In genomic region chr6:59500818-59501217, GRCm38 (mm10) we compare ENCODE assay signal across 10 mouse cellular contexts.
DNase-seq lines count a peak whose midpoint lies in the region; ATAC-seq and TF ChIP-seq lines count a peak whose summit lies in the region.
"Had no signal": no experiment of that assay in that cellular context is flagged by ENCODE, and none has a peak within 500 bp of the region (broad histone marks: within the 10 kb centered on the region; RNA-seq: fewer than 3 reads in every experiment).

No protein-coding gene starts in this region.

- H3K36me3 ChIP-seq in kidney, embryonic 16.5 days (ENCODE audit: insufficient read depth, low read length): no peaks in the 10 kb centered on the region
- no peaks in the 10 kb centered on the region for H3K36me3 ChIP-seq in CH12.LX (replicated peaks in 1 of 2; ENCODE audit: control insufficient read depth in 1 of 2, insufficient read depth in 1 of 2, low read length in 1 of 2)
- H3K36me3 ChIP-seq: hindbrain, embryonic 10.5 days had no signal

- no peaks in the 10 kb centered on the region for H3K9me3 ChIP-seq in kidney, embryonic 16.5 days (ENCODE audit: low read length)
- no peaks in the 10 kb centered on the region for H3K9me3 ChIP-seq in CH12.LX (replicated peaks; ENCODE audit: low read length)
- H3K9me3 ChIP-seq: hindbrain, embryonic 10.5 days had no signal

- no peaks in the 10 kb centered on the region for H3K4me1 ChIP-seq in kidney, embryonic 16.5 days (ENCODE audit: insufficient read depth, low read length)
- H3K4me1 ChIP-seq in CH12.LX (ENCODE audit: control insufficient read depth in 1 of 2, insufficient read depth in 2 of 2): no peaks in the 10 kb centered on the region
- H3K4me1 ChIP-seq: hindbrain, embryonic 10.5 days had no signal

- TF ChIP-seq EP300 in CH12.LX (IDR thresholded peaks at IDR 0.05; ENCODE audit: low read length): no peak

- dilution Hi-C loops in CH12.LX (cut with MboI; ENCODE audit: extremely low pct_ligation_motif_present, extremely low pct_unique_long_range_greater_than_20kb, low sequenced_read_pairs): no loop called here

- no peak overlapping the region for H3K9ac ChIP-seq in kidney, embryonic 16.5 days (replicated peaks; ENCODE audit: low read length)
- no peak overlapping the region for H3K9ac ChIP-seq in CH12.LX (ENCODE audit: insufficient read depth, low read depth)

- no peaks in the 10 kb centered on the region for H3K79me2 ChIP-seq in CH12.LX (replicated peaks; ENCODE audit: control insufficient read depth, extremely low read depth, insufficient read depth, poor library complexity, severe bottlenecking)

- H3K27me3 ChIP-seq in kidney, embryonic 16.5 days (ENCODE audit: insufficient read depth, low read length): no peaks in the 10 kb centered on the region
- no peaks in the 10 kb centered on the region for H3K27me3 ChIP-seq in CH12.LX (replicated peaks)

- H3K4me2 ChIP-seq in kidney, embryonic 16.5 days (replicated peaks; ENCODE audit: low read depth, low read length): no peak overlapping the region
- H3K4me2 ChIP-seq in CH12.LX (ENCODE audit: insufficient read depth, low read depth, poor library complexity, severe bottlenecking): no peak overlapping the region

- in situ Hi-C loops in CH12.LX (cut with MboI; ENCODE audit: low pct_ligation_motif_present, low pct_unique_long_range_greater_than_20kb, low sequenced_read_pairs): no loop called here

- H3K4me3 ChIP-seq in kidney, embryonic 16.5 days (ENCODE audit: low read length): no peak overlapping the region
- no peak overlapping the region for H3K4me3 ChIP-seq in CH12.LX (replicated peaks in 1 of 3; ENCODE audit: low read depth in 2 of 3, low read length in 2 of 3, poor library complexity in 1 of 3)
- H3K4me3 ChIP-seq: hindbrain, embryonic 10.5 days had no signal

- no peak for ATAC-seq in kidney, embryonic 16.5 days (ENCODE audit: low FRiP score, low TSS enrichment)

- no peak overlapping the region for H3K27ac ChIP-seq in kidney, embryonic 16.5 days (ENCODE audit: low read length)
- H3K27ac ChIP-seq in CH12.LX (ENCODE audit: insufficient read depth, low read depth): no peak overlapping the region
- H3K27ac ChIP-seq: hindbrain, embryonic 10.5 days had no signal

- peak; percentile 14 to 65; a peak in 2 of 4 replicates for TF ChIP-seq CTCF in CH12.LX (conservative IDR thresholded peaks at IDR 0.05 in 1 of 2, IDR thresholded peaks at IDR 0.05 in 1 of 2; ENCODE audit: low read depth in 2 of 2, low read length in 2 of 2)

- 33% methylated on average over 1 of the region's 1 CpGs for WGBS in kidney, embryonic 16.5 days

- no peak for TF ChIP-seq POLR2A in CH12.LX (IDR thresholded peaks at IDR 0.05; ENCODE audit: low read depth, low read length)

- DNase-seq in kidney, adult 9 months: peak; percentile 21
- DNase-seq in 3T3-L1 (ENCODE audit: low read depth, low spot score): peak; percentile 49
- DNase-seq in CH12.LX (ENCODE audit: extremely low read depth): peak; percentile 43
- DNase-seq in fibroblast of lung, adult 2 months (ENCODE audit: low read depth): peak; percentile 36
- DNase-seq in ovary, adult 18-20 months (ENCODE audit: low spot score): no peak
- DNase-seq in lung, postnatal 25 days (ENCODE audit: low spot score): no peak
- no peak for DNase-seq in T-cell, adult 2 months (ENCODE audit: low spot score)
- DNase-seq: thymus, postnatal 36 days had no signal

- peak; percentile 74 for TF ChIP-seq RAD21 in CH12.LX (IDR thresholded peaks at IDR 0.05; ENCODE audit: low read depth, low read length)

TF ChIP-seq in CH12.LX, 34 proteins besides CTCF, POLR2A, EP300 and RAD21:
- TF ChIP-seq SMC3 (IDR thresholded peaks at IDR 0.05; ENCODE audit: low read depth, low read length) (peak; percentile 50), ZNF384 (IDR thresholded peaks at IDR 0.05; ENCODE audit: low read depth, low read length) (peak; percentile 90), E2F4 (IDR thresholded peaks at IDR 0.05; ENCODE audit: insufficient replicate concordance, low read depth, low read length) (no peak), CHD1 (IDR thresholded peaks at IDR 0.05; ENCODE audit: low read depth, low read length) (no peak)

Comparison
In these comparisons a context has a peak if more than half of its experiments do, and no peak if none do; other contexts are left out.
1. DNase-seq: peak in kidney, adult 9 months (single experiment), 3T3-L1 (single experiment), CH12.LX (single experiment) and fibroblast of lung, adult 2 months (single experiment); none in ovary, adult 18-20 months (single experiment), lung, postnatal 25 days (single experiment) and T-cell, adult 2 months (single experiment).